Mouse (Mus musculus): ENCODE data around the gene Diaph3.

DNA sequence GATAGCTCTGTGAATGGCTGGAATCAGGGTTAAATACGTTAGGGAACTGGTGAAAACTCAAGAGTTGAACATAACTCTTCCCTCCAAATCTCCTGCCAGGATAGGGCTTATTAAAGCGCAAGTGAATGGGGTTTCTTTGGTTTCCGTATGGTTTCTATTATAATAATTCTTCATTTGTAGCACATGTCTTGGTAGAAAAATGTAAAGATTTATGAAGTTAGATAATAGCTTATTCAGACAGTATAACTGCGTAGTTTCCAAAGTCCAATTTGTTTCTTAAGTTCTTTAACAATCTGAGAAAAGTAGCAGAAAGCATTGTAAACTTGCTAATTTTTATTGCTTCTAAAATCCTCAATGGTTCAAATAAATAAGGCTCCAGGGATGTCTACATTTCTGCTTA, 448.3 kb downstream of the Diaph3 start:
- TF ChIP-seq CTCF (IDR thresholded peaks at IDR 0.05; ENCODE audit: low read depth) (no peak), EP300 (IDR thresholded peaks at IDR 0.05; ENCODE audit: low read depth) (no peak)
